Mouse (Mus musculus): ENCODE data around the gene Gde1. TPM values are rescaled to one million over a fixed set of nuclear protein-coding genes. Genes with fewer than 3 reads are reported as not detected.
A peak's percentile ranks its signal among the peaks of the same experiment; 100 is the strongest.

Gde1 gene
- polyA plus RNA-seq, 1 experiment from 2014 or later: 110 TPM

DNA sequence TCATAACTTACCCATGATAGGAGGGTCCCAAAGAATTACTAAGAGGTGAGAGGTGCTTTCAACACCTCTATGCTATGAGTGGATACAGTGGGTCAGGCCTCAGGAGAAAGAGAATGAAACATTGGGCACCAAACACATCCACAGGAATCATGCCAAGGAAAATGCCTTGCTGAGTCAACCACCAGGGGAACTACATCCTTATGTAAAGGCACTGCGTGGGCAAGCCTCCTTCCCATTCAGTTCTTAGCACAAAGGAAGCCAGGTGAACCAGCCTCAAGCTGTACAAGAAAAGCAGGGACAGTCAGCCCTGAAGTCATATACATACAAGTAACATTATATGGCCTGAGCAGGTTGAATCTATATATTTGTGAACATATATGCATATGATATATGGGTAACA is 54.7 kb downstream of the Gde1 start:
- 81% methylated on average over 1 of the region's 1 CpGs for WGBS
- Histone ChIP-seq H3K4me2 (ENCODE audit: low read depth, low read length) (no peak overlapping the region), H3K27ac (ENCODE audit: low read length) (no peak overlapping the region), H3K36me3 (ENCODE audit: control insufficient read depth, insufficient read depth, low read length) (no peaks in the 10 kb centered on the region), H3K27me3 (ENCODE audit: control insufficient read depth, insufficient read depth, low read length) (no peaks in the 10 kb centered on the region), H3K9me3 (replicated peaks; ENCODE audit: control insufficient read depth, low read length) (no peaks in the 10 kb centered on the region), H3K9ac (ENCODE audit: low read length) (no peak overlapping the region), H3K4me1 (ENCODE audit: control insufficient read depth, insufficient read depth, low read length) (no peaks in the 10 kb centered on the region), H3K4me3 (replicated peaks; ENCODE audit: low read length) (no peak overlapping the region)
- ATAC-seq (ENCODE audit: insufficient read depth, low FRiP score): no peak

DNA sequence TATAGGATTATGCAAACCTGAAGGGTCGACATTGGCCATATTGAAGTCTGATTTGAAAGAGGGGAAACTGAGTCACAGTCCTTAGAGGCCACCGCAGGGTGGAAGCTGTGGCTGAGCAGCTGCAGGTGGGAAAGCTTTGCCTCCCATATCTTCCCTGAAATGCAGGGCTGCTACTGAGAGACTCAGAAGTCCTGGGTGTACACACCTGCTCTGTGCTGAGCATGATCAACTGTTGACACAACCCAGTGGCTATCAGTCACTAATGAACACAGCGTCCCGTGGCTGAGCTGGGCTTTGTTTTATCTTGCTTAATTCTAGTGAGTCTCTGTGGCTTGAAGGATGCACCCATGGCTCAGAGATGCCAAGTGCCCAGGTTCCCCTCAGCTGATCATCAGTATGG is 55.5 kb downstream of the Gde1 start:
- peak; percentile 75; the same call in 1 of the 2 replicates for ATAC-seq (ENCODE audit: insufficient read depth, low FRiP score)
- 56% methylated on average over 4 of the region's 4 CpGs for WGBS
- H3K4me2 ChIP-seq (ENCODE audit: low read depth, low read length): no peak overlapping the region
- H3K9ac ChIP-seq (ENCODE audit: low read length): no peak overlapping the region
- no peak overlapping the region for H3K27ac ChIP-seq (ENCODE audit: low read length)
- H3K4me3 ChIP-seq (replicated peaks; ENCODE audit: low read length): no peak overlapping the region
- H3K27me3 ChIP-seq (ENCODE audit: control insufficient read depth, insufficient read depth, low read length): no peaks in the 10 kb centered on the region
- H3K4me1 ChIP-seq (ENCODE audit: control insufficient read depth, insufficient read depth, low read length): no peaks in the 10 kb centered on the region
- no peaks in the 10 kb centered on the region for H3K9me3 ChIP-seq (replicated peaks; ENCODE audit: control insufficient read depth, low read length)
- H3K36me3 ChIP-seq (ENCODE audit: control insufficient read depth, insufficient read depth, low read length): no peaks in the 10 kb centered on the region

DNA sequence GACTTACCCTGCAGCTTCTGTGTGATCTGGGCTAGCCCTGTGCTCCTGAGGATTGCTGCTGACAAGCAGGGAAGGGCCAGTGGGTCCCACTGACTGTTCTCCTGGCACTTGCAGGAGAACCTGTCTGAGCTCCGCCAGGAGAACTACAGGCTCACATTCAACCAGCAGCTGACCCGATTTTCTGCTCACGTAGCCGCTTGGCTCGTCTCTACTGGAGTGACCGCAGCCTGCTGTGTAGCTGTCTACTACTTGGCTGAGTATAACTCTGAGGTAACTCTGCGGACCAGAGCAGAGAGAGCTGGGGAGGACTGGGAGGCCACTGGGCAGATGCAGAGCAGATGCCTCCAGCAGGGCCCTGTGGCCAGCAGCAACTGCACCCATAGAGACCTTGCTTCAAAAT is 56.2 kb downstream of the Gde1 start:
- no peaks in the 10 kb centered on the region for H3K36me3 ChIP-seq (ENCODE audit: control insufficient read depth, insufficient read depth, low read length)
- ATAC-seq (ENCODE audit: insufficient read depth, low FRiP score): peak; percentile 14; the same call in 1 of the 2 replicates
- no peaks in the 10 kb centered on the region for H3K27me3 ChIP-seq (ENCODE audit: control insufficient read depth, insufficient read depth, low read length)
- no peaks in the 10 kb centered on the region for H3K9me3 ChIP-seq (replicated peaks; ENCODE audit: control insufficient read depth, low read length)
- no peak overlapping the region for H3K4me3 ChIP-seq (replicated peaks; ENCODE audit: low read length)
- H3K9ac ChIP-seq (ENCODE audit: low read length): no peak overlapping the region
- H3K4me1 ChIP-seq (ENCODE audit: control insufficient read depth, insufficient read depth, low read length): no peaks in the 10 kb centered on the region
- WGBS: 72% methylated on average over 7 of the region's 7 CpGs
- H3K27ac ChIP-seq (ENCODE audit: low read length): no peak overlapping the region
- no peak overlapping the region for H3K4me2 ChIP-seq (ENCODE audit: low read depth, low read length)

DNA sequence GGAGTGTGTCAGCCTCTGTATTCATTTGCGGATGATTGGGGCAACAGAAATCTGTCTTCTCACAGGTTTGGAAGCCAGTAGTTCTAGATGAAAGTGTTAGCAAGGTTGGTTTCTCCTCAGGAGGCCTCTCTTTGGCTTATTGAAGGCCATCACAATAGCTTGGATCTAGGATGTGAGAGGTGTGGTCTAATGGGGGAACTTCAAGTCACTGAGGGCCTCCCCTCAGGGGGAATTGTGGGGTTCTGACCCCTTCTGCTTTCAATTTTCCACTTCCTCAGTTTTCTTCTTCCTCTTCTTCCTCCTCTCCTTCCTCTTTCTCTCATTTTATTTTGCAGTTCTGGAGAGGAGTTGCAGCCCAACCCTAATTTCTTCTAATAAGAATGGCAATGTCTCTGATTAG is 59.3 kb downstream of the Gde1 start:
- H3K27me3 ChIP-seq (ENCODE audit: control insufficient read depth, insufficient read depth, low read length): no peaks in the 10 kb centered on the region
- no peaks in the 10 kb centered on the region for H3K4me1 ChIP-seq (ENCODE audit: control insufficient read depth, insufficient read depth, low read length)
- H3K9me3 ChIP-seq (replicated peaks; ENCODE audit: control insufficient read depth, low read length): no peaks in the 10 kb centered on the region
- H3K36me3 ChIP-seq (ENCODE audit: control insufficient read depth, insufficient read depth, low read length): no peaks in the 10 kb centered on the region
- H3K27ac ChIP-seq (ENCODE audit: low read length): no peak overlapping the region
- H3K4me2 ChIP-seq (ENCODE audit: low read depth, low read length): no peak overlapping the region
- 91% methylated on average over 1 of the region's 1 CpGs for WGBS
- no peak overlapping the region for H3K9ac ChIP-seq (ENCODE audit: low read length)
- H3K4me3 ChIP-seq (replicated peaks; ENCODE audit: low read length): no peak overlapping the region
- ATAC-seq (ENCODE audit: insufficient read depth, low FRiP score): no peak

Other genes with a start within 250 kb of the Gde1 start
- gene Itpripl2, start 213.8 kb downstream of the Gde1 start, polyA plus RNA-seq (2015; fragmentation: Nextera tagmentation; extraction: Ambion mirVana): 5.0 and 5.4 TPM in 2 replicates
- 88.7 and 90.9 TPM in 2 replicates for gene Coq7, start 172.4 kb downstream of the Gde1 start, polyA plus RNA-seq (2015; fragmentation: Nextera tagmentation; extraction: Ambion mirVana)
- gene Tmc7, start 121.0 kb downstream of the Gde1 start, polyA plus RNA-seq (2015; fragmentation: Nextera tagmentation; extraction: Ambion mirVana): 13.1 and 14.8 TPM in 2 replicates
- gene Tmc5, start 108.5 kb downstream of the Gde1 start, polyA plus RNA-seq (2015; fragmentation: Nextera tagmentation; extraction: Ambion mirVana): 2.4 and 2.6 TPM in 2 replicates
- gene Ccp110, start 6.8 kb upstream of the Gde1 start, polyA plus RNA-seq (2015; fragmentation: Nextera tagmentation; extraction: Ambion mirVana): 14.5 and 16.7 TPM in 2 replicates
- gene Vps35l, start 34.4 kb upstream of the Gde1 start, polyA plus RNA-seq (2015; fragmentation: Nextera tagmentation; extraction: Ambion mirVana): 57.2 and 60.7 TPM in 2 replicates
- 1.4 and 2.0 TPM in 2 replicates for gene Iqck, start 150.0 kb upstream of the Gde1 start, polyA plus RNA-seq (2015; fragmentation: Nextera tagmentation; extraction: Ambion mirVana)
- 72.9 and 74.9 TPM in 2 replicates for gene Knop1, start 150.5 kb upstream of the Gde1 start, polyA plus RNA-seq (2015; fragmentation: Nextera tagmentation; extraction: Ambion mirVana)